Mouse (Mus musculus) megakaryocyte, adult 5-6 weeks (primary cell): ENCODE results near the gene Prkcb. TPM values are rescaled to one million over a fixed set of nuclear protein-coding genes. Genes with fewer than 3 reads are reported as not detected.
A peak's percentile ranks its signal among the peaks of the same experiment; 100 is the strongest.

Source experiments
- ATAC-seq: 2 replicates; pipeline ENCODE4 v1.8.0; 2016; ENCODE audit warnings: mild to moderate bottlenecking, inconsistent platforms; ENCODE audit not compliant: poor library complexity, severe bottlenecking
- total RNA-seq, 2 experiments: library from RNA; stranded (forward) in 1 of 2; stranded (reverse) in 1 of 2; fragments of 153-499, 151-499 nt in 1 of 2; fragments of 221-1000, 200-1000 nt in 1 of 2; gene quantifications; 2 replicates each; pipeline versions ENCODE4 v1.2.3 to v1.2.4; 2015 to 2017

Gene Prkcb
- total RNA-seq (2015), result 131 and 135 TPM in 2 replicates
- 85.9 and 96.3 TPM in 2 replicates for total RNA-seq (2017)

- ATAC-seq, result peak; percentile 89
These were observed at the start of gene Prkcb for GRCm38 (mm10) chr7:122288605-122289242. TSS of gene Prkcb (plus strand) at chr7:122288751.

GRCm38 (mm10) chr7:122238939-122239338 lies 49.6 kb upstream of the Prkcb start:
- no peak for ATAC-seq

- no peak for ATAC-seq
These were observed 48.0 kb upstream of the Prkcb start for GRCm38 (mm10) chr7:122240413-122241119.

GRCm38 (mm10) chr7:122242260-122242659 lies 46.3 kb upstream of the Prkcb start:
- peak; percentile 87 for ATAC-seq

- ATAC-seq, result peak; percentile 31; the same call in 1 of the 2 replicates
These were observed 45.8 kb upstream of the Prkcb start for GRCm38 (mm10) chr7:122242744-122243143.

GRCm38 (mm10) chr7:122244166-122244565 lies 44.4 kb upstream of the Prkcb start:
- no peak for ATAC-seq

GRCm38 (mm10) chr7:122244584-122244983 lies 44.0 kb upstream of the Prkcb start:
- no peak for ATAC-seq

- ATAC-seq, result no peak
These were observed 42.6 kb upstream of the Prkcb start for GRCm38 (mm10) chr7:122245976-122246375.

- ATAC-seq, result no peak
These were observed 41.2 kb upstream of the Prkcb start for GRCm38 (mm10) chr7:122247254-122247864.

GRCm38 (mm10) chr7:122249321-122249821 lies 39.2 kb upstream of the Prkcb start:
- ATAC-seq, result no peak

- ATAC-seq, result peak; percentile 96
These were observed 37.1 kb upstream of the Prkcb start for GRCm38 (mm10) chr7:122251197-122252011.

- peak; percentile 49 for ATAC-seq
These were observed 31.8 kb upstream of the Prkcb start for GRCm38 (mm10) chr7:122256722-122257121.

GRCm38 (mm10) chr7:122258521-122258920 lies 30.0 kb upstream of the Prkcb start:
- peak; percentile 51 for ATAC-seq

- ATAC-seq, result peak; percentile 73
These were observed 28.4 kb upstream of the Prkcb start for GRCm38 (mm10) chr7:122260055-122260602.

GRCm38 (mm10) chr7:122268983-122269486 lies 19.5 kb upstream of the Prkcb start:
- no peak for ATAC-seq

GRCm38 (mm10) chr7:122272334-122272733 lies 16.2 kb upstream of the Prkcb start:
- peak; percentile 77 for ATAC-seq

- no peak for ATAC-seq
These were observed 9.0 kb upstream of the Prkcb start for GRCm38 (mm10) chr7:122279580-122279979.

- no peak for ATAC-seq
These were observed 8.2 kb upstream of the Prkcb start for GRCm38 (mm10) chr7:122280334-122280733.

- peak; percentile 38; the same call in 1 of the 2 replicates for ATAC-seq
These were observed 6.0 kb upstream of the Prkcb start for GRCm38 (mm10) chr7:122282584-122282983.

GRCm38 (mm10) chr7:122287217-122287616 lies 1.3 kb upstream of the Prkcb start:
- no peak for ATAC-seq
